17 mouse cellular contexts compared by ENCODE assay signal in genomic region chr10:96845906-96846305, GRCm38 (mm10).
"Had no signal": no experiment of that assay in that cellular context is flagged by ENCODE, and none has a peak within 500 bp of the region (broad histone marks: within the 10 kb centered on the region; RNA-seq: fewer than 3 reads in every experiment).

No protein-coding gene starts in this region.

- ATAC-seq: midbrain, embryonic 15.5 days had no signal

- H3K4me2 ChIP-seq: kidney, embryonic 15.5 days; liver, embryonic 13.5 days; midbrain, embryonic 12.5 days; midbrain, embryonic 15.5 days; neural tube, embryonic 13.5 days had no signal

- H3K36me3 ChIP-seq: kidney, embryonic 15.5 days; liver, embryonic 13.5 days; midbrain, embryonic 12.5 days; midbrain, embryonic 15.5 days; neural tube, embryonic 13.5 days had no signal

- H3K9ac ChIP-seq: kidney, embryonic 15.5 days; liver, embryonic 13.5 days; midbrain, embryonic 12.5 days; midbrain, embryonic 15.5 days; neural tube, embryonic 13.5 days had no signal

- H3K4me1 ChIP-seq: kidney, embryonic 15.5 days; liver, embryonic 13.5 days; neural tube, embryonic 13.5 days had no signal

- H3K9me3 ChIP-seq: kidney, embryonic 15.5 days; liver, embryonic 13.5 days; midbrain, embryonic 12.5 days; midbrain, embryonic 15.5 days; neural tube, embryonic 13.5 days had no signal

- H3K4me3 ChIP-seq: kidney, embryonic 15.5 days; left cerebral cortex, adult 2 months; liver, embryonic 13.5 days; midbrain, embryonic 12.5 days; midbrain, embryonic 15.5 days; myocyte; neural tube, embryonic 13.5 days had no signal

- H3K27me3 ChIP-seq: kidney, embryonic 15.5 days; liver, embryonic 13.5 days; midbrain, embryonic 12.5 days; midbrain, embryonic 15.5 days; neural tube, embryonic 13.5 days had no signal

- DNase-seq: kidney, postnatal 10 days; layer of hippocampus, postnatal 36 days; liver, embryonic 13.5 days; lung, adult 2 months; lung, postnatal 14 days; lung, postnatal 4 days; retina, postnatal 1 day; right cerebral cortex, postnatal 25 days; thymus, adult 18-20 months; thymus, postnatal 14 days; thymus, postnatal 4 days had no signal

- H3K27ac ChIP-seq: kidney, embryonic 15.5 days; left cerebral cortex, adult 2 months; liver, embryonic 13.5 days; midbrain, embryonic 12.5 days; midbrain, embryonic 15.5 days; neural tube, embryonic 13.5 days had no signal
